Mouse (Mus musculus) thymus, postnatal 36 days (tissue): Measurements from ENCODE around the gene Chek2.

Source experiments
- DNase-seq, 2 experiments: peaks; one replicate each; pipeline ENCODE4 v3.0.0; 2022; ENCODE audit warnings: mixed read lengths in 2 of 2

Gene Chek2

DNA sequence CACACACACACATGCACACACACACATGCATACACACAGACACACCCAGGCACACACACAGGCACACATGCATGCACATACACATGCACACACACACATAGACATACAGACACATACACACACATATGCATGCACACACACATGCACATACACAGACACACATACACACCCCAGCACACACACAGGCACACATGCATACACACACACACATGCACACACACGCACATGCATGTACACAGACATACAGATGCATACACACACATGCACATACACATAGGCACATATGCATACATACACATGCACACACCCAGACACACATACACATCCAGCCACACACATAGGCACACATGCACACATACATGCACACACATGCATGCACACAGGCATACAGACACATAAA lies 66.9 kb downstream of the Chek2 start:
- no peak for DNase-seq

DNA sequence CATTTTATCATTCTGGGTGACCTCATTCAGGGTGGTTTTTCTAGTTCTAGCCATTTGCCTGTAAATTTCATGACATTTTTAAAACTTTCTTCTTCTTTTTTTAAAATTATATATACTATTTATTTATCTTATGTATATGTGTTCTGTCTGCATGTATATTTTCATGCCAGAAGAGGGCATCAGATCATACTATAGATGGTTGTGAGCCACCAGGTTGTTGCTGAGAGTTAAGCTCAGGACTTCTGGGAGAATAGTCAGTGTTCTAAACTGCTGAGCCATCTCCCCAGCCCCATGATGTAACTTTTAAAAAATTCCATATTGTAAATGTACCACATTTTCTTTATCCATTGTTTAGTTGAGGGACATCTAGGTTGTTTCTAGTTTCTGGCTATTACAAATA lies 69.1 kb downstream of the Chek2 start:
- DNase-seq: no peak

DNA sequence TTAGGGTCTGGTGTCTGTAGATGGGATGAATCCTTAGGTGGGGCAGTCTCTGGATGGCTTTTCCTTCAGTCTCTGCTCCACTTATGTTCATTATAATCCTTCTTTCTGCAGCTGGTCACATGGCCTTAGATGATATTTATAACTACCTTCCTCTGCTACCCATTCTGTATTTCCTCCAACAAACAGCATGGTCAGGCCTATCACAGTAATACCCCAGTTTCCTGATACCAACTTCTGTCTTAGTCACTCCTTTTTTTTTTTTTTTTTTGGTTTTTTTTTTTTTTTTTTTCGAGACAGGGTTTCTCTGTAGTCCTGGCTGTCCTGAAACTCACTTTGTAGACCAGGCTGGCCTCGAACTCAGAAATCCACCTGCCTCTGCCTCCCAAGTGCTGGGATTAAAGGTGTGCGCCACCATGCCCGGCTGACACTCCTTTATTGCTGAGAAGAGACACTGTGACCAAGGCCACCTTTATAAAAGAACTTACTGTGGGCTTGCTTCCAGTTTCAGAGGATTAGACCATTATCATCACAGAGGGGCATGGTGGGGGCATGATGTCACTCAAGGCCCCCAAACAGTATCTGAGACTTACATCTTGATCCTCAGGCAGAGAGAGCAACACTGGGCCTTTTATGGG lies 70.3 kb downstream of the Chek2 start:
- DNase-seq: no peak

- no peak for DNase-seq
Measured at GRCm38 (mm10) chr5:110914859-110915258, 75.1 kb downstream of the Chek2 start.

GRCm38 (mm10) chr5:110916241-110916640 lies 76.5 kb downstream of the Chek2 start:
- no peak for DNase-seq

GRCm38 (mm10) chr5:110919541-110919940 lies 79.8 kb downstream of the Chek2 start:
- DNase-seq: no peak

- no peak for DNase-seq
Measured at GRCm38 (mm10) chr5:110923336-110923735, 83.6 kb downstream of the Chek2 start.
